Mouse (Mus musculus): Measurements from ENCODE around the gene Cyp1a2. TPM values are rescaled to one million over a fixed set of nuclear protein-coding genes. Genes with fewer than 3 reads are reported as not detected.

Gene Cyp1a2
- total RNA-seq, 2 experiments from 2014 or later = not detected

- intact Hi-C loops (cut with DNase I) = no loop called here
- H3K4me3 ChIP-seq = no peak overlapping the region
- no peak for DNase-seq
- no peak for TF ChIP-seq CTCF (IDR thresholded peaks at IDR 0.05)
- peak overlapping the region; percentile 48 for H3K27ac ChIP-seq
Measured at GRCm38 (mm10) chr9:57667817-57668216, 15.7 kb downstream of the Cyp1a2 start.

DNA sequence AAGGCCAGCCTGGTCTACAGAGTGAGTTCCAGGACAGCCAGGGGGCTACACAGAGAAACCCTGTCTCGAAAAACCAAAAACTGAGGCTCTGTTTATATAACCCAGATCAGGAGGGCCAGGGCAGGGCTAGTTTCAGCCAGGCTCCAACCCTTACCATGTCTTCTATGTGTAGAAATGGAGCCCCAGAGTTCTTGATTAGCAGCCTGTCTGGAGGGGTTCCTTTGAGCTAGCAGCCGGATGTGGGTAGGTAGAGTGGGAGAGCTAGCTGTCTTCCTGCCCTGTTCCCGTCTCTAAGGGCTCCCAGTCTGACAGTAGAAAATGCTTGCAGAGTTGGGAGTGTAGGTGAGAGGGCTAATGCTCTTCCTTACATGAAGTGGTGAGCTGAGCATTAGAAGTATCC, 16.4 kb downstream of the Cyp1a2 start:
- peak overlapping the region; percentile 48 for H3K27ac ChIP-seq
- no peak overlapping the region for H3K4me3 ChIP-seq
- DNase-seq = no peak
- no peak for TF ChIP-seq CTCF (IDR thresholded peaks at IDR 0.05)
- intact Hi-C loops (cut with DNase I) = no loop called here

GRCm38 (mm10) chr9:57666536-57666935, 17.0 kb downstream of the Cyp1a2 start:
- Histone ChIP-seq H3K4me3 (no peak overlapping the region), H3K27ac (peak overlapping the region; percentile 48; the same call in 1 of the 2 replicates)
- intact Hi-C loops (cut with DNase I) = no loop called here
- no peak for TF ChIP-seq CTCF (IDR thresholded peaks at IDR 0.05)
- DNase-seq = no peak

DNA sequence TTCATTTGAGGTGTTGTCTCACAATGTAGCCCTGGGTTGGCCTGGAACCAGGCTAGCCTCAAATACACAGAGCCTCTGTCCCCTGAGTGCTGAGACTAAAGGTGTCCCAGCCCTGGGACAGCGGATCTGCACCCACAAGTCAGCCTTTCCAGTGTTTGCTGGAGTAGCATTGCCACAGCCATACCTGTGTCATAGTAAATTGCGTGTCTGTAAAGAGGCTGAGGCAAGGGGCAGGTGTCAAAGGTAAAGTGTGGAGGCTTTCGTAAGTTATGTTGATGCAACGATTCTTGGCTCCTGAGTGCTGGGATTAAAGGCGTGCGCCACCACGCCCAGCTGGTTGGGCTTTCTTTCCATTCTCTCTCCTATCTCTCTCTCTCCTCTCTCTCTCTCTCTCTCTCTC, 18.9 kb downstream of the Cyp1a2 start:
- H3K27ac ChIP-seq = no peak overlapping the region

DNA sequence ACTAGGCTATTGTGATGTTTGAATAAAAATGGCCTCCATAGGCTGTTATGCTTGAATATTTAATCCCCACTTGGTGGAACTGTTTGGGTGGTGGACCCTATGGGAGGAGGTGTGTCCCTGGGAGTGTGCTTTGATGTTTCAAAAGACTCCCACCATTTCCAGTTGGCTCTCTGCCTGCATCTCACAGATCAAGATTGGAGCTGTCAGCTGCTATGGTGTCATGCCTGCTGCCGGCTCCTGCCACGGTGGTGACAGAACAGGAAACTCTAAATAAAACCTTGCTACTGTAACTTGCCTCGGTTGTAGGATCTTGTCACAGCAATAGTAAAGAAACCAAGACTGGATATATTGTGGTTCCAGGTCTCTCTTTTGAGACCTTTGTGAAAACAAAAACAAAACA, 22.0 kb downstream of the Cyp1a2 start:
- DNase-seq = no peak
- no peak for TF ChIP-seq CTCF (IDR thresholded peaks at IDR 0.05)
- H3K27ac ChIP-seq = no peak overlapping the region
- no peak overlapping the region for H3K4me3 ChIP-seq
- intact Hi-C loops (cut with DNase I) = no loop called here

More for the DNA sequence above, 18.9 kb downstream of the Cyp1a2 start:
- intact Hi-C loops (cut with DNase I) = no loop called here
- no peak overlapping the region for H3K4me3 ChIP-seq
- TF ChIP-seq CTCF (IDR thresholded peaks at IDR 0.05) = no peak
- DNase-seq = no peak

- Histone ChIP-seq H3K4me3 (no peak overlapping the region), H3K27ac (no peak overlapping the region)
- DNase-seq = no peak
- intact Hi-C loops (cut with DNase I) = no loop called here
- TF ChIP-seq CTCF (IDR thresholded peaks at IDR 0.05) = no peak
Measured at GRCm38 (mm10) chr9:57660501-57660900, 23.0 kb downstream of the Cyp1a2 start.

DNA sequence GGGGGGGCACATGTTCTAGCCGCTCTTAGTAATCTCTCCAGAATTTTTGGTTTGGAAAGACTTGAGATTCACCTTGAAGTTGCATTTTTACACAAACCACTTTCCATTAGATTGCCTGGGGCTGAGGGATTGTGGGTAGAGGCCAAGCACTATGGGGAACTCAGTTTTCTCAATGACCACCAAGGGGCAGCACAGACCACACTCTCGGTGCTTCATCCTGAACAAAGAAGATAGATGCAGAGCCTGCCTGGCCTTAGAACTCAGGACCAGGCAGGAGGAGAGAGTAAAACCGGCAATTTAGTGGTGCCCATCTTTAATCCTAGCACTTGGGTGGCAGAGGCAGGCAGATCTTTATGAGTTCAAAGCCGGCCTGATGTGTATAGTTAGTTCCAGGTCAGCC, 23.7 kb downstream of the Cyp1a2 start:
- no peak overlapping the region for H3K27ac ChIP-seq
- TF ChIP-seq CTCF (IDR thresholded peaks at IDR 0.05) = peak; percentile 93
- intact Hi-C loops (cut with DNase I) = loop anchor here (1.0 to 5.0 kb wide), 3 partner anchors 85 to 137 kb away; partner anchors contain the start of genes Cox5a and Fam219b
- peak; percentile 80 for DNase-seq
- H3K4me3 ChIP-seq = no peak overlapping the region

DNA sequence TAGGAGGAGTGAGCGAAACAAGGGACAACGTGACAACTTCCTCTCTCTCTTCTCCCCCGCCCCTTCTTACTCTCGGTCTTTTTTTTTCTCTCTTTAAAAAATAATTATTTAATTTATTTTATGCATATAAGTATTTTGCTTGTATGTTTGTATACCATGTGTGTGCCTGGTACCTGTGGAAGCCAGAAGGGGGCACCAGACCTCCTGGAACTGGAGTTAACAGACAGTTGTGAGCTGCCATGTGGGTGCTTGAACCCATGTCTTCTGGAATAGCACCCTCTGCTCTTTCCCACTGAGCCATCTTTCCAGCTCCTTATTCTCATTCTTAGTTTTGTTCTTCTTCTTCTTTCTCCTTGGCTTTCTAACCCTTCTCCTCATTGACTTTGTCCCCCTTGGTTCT, 24.5 kb downstream of the Cyp1a2 start:
- TF ChIP-seq CTCF (IDR thresholded peaks at IDR 0.05) = peak; percentile 22; the same call in 1 of the 2 replicates

DNA sequence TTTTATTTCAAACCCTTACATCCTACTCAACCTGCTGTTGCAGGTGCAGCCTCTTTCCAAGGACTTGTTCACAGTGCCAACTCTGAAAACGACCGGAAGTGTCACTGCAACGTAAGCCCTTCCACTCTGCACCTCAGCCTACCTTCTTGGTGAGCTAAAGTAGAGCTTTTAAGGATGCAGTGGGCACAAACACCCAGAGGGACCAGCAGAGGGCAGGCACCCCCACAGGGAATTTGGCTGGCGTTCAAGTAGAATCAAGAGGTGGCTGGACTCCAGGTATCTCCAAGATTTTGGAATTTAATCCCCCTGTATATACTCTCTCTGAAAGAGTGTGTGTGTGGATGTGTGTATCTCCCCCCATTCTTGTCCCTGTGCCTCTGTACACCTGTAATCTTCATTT, 25.7 kb downstream of the Cyp1a2 start:
- 0 out of 2 replicates have a peak, but pooled peaks have one; percentile 10 for TF ChIP-seq CTCF (IDR thresholded peaks at IDR 0.05)
- intact Hi-C loops (cut with DNase I) = loop anchor here (5.0 kb wide), 2 partner anchors 121 to 136 kb away; partner anchors contain the start of genes Cox5a and Fam219b
- Histone ChIP-seq H3K27ac (no peak overlapping the region), H3K4me3 (no peak overlapping the region)
- no peak for DNase-seq

More for the DNA sequence above, 24.5 kb downstream of the Cyp1a2 start:
- DNase-seq = no peak
- Histone ChIP-seq H3K27ac (no peak overlapping the region), H3K4me3 (no peak overlapping the region)
- intact Hi-C loops (cut with DNase I) = loop anchor here (1.0 to 5.0 kb wide), 3 partner anchors 85 to 137 kb away; partner anchors contain the start of genes Cox5a and Fam219b

DNA sequence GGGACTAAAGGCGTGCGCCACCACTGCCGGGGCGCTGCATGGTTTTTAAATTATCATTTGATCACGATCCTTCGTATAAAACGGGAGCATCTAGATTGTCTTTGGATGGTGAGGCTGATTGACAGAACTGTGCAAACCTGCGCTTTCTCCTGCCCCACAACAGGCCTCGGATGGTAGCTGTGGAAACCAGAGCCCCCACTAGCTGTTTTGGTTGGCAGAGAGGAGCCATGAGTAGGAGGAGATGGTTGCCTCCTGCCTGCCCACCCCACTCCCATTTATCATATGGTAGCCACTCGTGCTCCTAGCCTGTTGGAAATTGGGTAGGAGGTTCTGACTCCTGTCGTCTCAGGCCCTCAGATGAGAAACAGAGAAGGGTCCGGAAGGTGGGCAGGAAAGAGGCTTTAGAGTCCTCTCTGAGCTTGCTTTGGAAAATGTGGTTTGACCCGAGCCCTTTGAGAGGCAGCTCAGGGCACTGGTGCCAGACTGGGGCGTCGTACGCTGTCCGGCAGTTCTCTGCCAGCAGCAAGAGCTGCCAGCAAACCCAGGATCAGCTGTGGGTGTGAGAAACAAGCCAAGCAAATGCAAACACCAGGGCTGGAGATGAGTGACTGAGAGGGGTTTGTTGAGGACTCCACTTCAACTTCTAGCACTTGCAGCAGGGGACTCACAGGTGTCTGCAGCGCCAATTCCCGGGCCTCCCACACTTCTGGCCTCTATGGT, 26.7 kb downstream of the Cyp1a2 start:
- TF ChIP-seq CTCF (IDR thresholded peaks at IDR 0.05) = no peak
- Histone ChIP-seq H3K27ac (0 out of 2 replicates have a peak overlapping the region, but pooled peaks have one; percentile 28), H3K4me3 (no peak overlapping the region)
- DNase-seq = peak; percentile 73
- intact Hi-C loops (cut with DNase I) = loop anchor here (5.0 kb wide), 2 partner anchors 119 to 134 kb away; partner anchors contain the start of genes Cox5a and Fam219b

GRCm38 (mm10) chr9:57655749-57656148, 27.8 kb downstream of the Cyp1a2 start:
- TF ChIP-seq CTCF (IDR thresholded peaks at IDR 0.05) = peak; percentile 94
- Histone ChIP-seq H3K4me3 (peak overlapping the region; percentile 41), H3K27ac (peak overlapping the region; percentile 53)
- peak; percentile 96 for DNase-seq
- intact Hi-C loops (cut with DNase I) = loop anchor here (1.0 to 5.0 kb wide), 4 partner anchors 26 to 169 kb away; partner anchors contain the start of genes Cox5a and Fam219b

- no peak overlapping the region for H3K4me3 ChIP-seq
- no peak overlapping the region for H3K27ac ChIP-seq
- TF ChIP-seq CTCF (IDR thresholded peaks at IDR 0.05) = no peak
- DNase-seq = no peak
- intact Hi-C loops (cut with DNase I) = loop anchor here (1.0 to 5.0 kb wide), 4 partner anchors 26 to 168 kb away; partner anchors contain the start of genes Cox5a and Fam219b
Measured at GRCm38 (mm10) chr9:57654966-57655365, 28.5 kb downstream of the Cyp1a2 start.

DNA sequence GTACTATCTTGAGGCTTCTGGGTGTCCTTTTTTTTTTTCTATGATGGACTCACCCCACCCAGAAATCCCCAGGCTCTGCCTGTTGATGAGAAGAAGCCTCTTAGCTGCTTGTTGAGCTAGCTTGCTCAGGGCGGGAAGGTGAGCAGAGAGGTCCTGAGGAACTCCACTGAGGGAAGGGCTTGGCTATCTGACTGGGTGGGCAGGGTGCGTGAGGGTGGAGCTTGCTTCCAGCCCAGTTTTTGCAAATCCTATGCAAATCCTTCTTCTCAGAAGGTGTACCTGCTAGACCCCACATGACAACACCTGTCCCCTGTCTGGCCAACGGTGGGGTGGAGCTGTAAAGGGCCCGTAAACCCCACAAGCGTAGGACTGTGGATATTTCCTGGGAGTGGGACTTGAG, 30.2 kb downstream of the Cyp1a2 start, which contains the start of gene Csk:
TSS of gene Csk (minus strand) at position 349 of the 400 bp plus-strand sequence.
- intact Hi-C loops (cut with DNase I) = no loop called here
- no peak for DNase-seq
- H3K27ac ChIP-seq = no peak within 1 kb of the TSS; the same call in 1 of the 2 replicates
- no peak for TF ChIP-seq CTCF (IDR thresholded peaks at IDR 0.05)
- no peak within 1 kb of the TSS for H3K4me3 ChIP-seq
